Mouse (Mus musculus): Measurements from ENCODE around the gene Cmas.
A peak's percentile ranks its signal among the peaks of the same experiment; 100 is the strongest.

DNA sequence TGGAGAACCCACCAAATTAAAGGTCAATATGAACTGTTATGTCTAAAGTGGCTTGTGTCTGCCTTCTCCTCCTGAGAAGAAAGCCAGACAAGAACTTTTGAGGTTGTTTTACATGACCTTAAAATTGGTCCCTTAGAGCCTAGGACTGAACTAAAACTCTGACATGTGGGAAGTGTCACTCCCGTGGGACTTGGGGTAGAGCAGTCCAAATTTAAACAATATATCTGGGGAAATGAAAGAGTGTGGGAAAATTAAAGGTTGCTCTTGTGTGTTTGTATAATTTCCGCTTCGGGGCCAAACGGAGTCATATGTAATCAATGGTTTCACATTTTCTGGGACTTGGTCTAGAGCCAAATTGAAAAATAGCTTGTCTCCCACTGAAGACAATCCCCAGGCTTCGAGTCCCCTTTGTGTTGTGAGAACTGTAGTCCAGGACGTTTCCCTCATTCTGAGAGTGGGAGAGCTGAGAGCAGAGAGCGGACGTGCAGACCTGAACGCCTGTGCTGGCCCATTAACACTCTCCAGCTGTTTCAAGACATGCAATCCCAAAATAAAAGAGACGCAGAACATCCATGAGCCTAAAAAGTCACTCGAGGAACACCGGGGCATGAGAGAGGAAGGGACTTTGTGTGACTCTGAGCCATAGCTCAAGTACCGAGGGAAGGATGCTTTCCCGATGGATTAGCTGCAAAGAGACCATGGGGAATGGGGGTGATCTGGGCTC is 23.8 kb upstream of the Cmas start:
- no peak for TF ChIP-seq CTCF (IDR thresholded peaks at IDR 0.05)
- TF ChIP-seq EP300 (IDR thresholded peaks at IDR 0.05; ENCODE audit: insufficient read depth, low read depth, low read length): peak; percentile 73; the same call in 1 of the 2 replicates

All from heart, adult 2 months (tissue).